Comparison of ENCODE assay signal across 18 mouse cellular contexts in the genomic region with DNA sequence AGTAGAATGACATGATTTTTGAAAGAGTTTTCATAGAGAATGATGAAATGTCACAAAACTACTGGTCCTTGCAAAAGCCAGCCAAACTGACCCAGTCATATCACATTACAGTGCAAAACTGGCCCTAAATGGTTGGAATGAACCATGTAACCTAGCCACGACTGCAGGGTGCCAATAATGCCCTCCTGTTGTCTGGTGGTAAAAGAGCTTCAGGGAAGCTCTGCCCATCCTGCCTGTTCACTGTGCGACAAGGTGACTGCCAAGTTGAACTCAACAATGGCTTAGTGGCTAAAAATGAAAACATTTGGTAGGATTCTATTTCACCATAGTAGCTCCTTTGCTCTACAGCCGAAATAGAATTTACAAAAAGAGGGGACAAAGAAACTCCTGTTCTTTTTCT. TPM values are rescaled to one million over a fixed set of nuclear protein-coding genes. Genes with fewer than 3 reads are reported as not detected.
"Had no signal": no experiment of that assay in that cellular context is flagged by ENCODE, and none has a peak within 500 bp of the region (broad histone marks: within the 10 kb centered on the region; RNA-seq: fewer than 3 reads in every experiment).

No protein-coding gene starts in this region.

- H3K4me3 ChIP-seq: lung, embryonic 15.5 days; megakaryocyte, embryonic 14.5 days; midbrain, embryonic 10.5 days; midbrain, embryonic 13.5 days; myocyte; neural tube, embryonic 13.5 days; stomach, embryonic 15.5 days had no signal

- H3K4me1 ChIP-seq: lung, embryonic 15.5 days; megakaryocyte, embryonic 14.5 days; stomach, embryonic 15.5 days had no signal

- DNase-seq: kidney, postnatal 14 days; kidney, postnatal 4 days; liver, postnatal 0 days; lung, postnatal 10 days; lung, postnatal 36 days; retina, postnatal 1 day; right cerebral cortex, postnatal 25 days; spleen, adult 18-20 months; thymus, postnatal 25 days had no signal

RNA-seq across cellular contexts. Expression of gene Cntn1, which starts 41.1 kb away (rescaled TPM):
- total RNA-seq: liver, adult 2 months; monocyte, adult 5-6 weeks had no signal
- polyA plus RNA-seq: liver, adult 2 months; liver, postnatal 0 days had no signal
